Mouse (Mus musculus): ENCODE measurements at regions not wholly inside any gene's neighbourhood (a gene's known extent, or its start where the extent isn't known, plus 50 kb on each side); places are given as distances from the start of the nearest gene placed in this dataset.

DNA sequence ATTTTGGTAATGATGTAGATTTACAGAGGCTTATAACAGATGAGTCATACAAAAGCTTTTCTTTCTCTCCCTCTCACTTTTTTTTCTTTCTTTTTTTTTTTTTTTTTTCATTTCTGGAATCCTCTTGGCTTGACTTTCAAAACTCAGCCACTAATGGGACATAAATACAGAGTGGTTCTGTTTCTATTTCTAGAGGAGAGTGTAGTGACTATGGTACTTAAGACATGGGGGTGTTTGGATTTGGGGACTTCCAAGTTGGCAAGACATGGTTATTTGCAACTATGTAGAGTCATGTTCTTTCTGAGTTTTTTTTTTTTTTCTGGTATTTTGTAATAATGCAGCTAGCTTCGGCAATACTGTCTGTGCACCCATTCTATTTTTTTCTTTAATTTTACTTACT lies 324.8 kb downstream of the Bckdhb start:
- no peak for TF ChIP-seq CTCF (IDR thresholded peaks at IDR 0.05; ENCODE audit: borderline replicate concordance, control insufficient read depth, extremely low read depth, insufficient read depth, low read length, poor library complexity)
- no peak for TF ChIP-seq POLR2A (IDR thresholded peaks at IDR 0.05; ENCODE audit: control insufficient read depth, extremely low read depth, insufficient read depth, low read length, poor library complexity)
